Mouse (Mus musculus): ENCODE data around the gene Crtc3.

Crtc3 gene

GRCm38 (mm10) chr7:80639981-80640380 lies 48.7 kb downstream of the Crtc3 start:
- no peak for DNase-seq (ENCODE audit: low spot score)

DNA sequence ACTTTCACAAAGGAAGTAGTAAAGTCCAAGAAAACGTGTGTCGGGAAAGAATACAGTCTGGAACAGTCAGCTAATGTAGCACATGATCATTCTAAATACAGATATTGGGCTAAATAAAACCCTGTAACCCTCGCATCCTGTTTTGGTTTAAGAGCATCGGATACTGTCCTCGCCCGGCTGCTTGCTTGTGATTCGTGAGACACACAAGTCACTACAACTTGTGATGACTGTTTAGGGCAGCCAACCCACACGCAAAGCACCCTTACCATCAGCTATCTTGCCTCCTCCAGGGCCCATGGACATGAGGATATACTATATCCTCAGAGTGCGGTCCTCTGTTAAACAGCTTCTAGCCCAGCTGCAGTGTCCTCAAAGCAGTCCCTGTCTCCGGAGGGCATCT lies 50.2 kb downstream of the Crtc3 start:
- DNase-seq (ENCODE audit: low spot score): no peak

GRCm38 (mm10) chr7:80636953-80637800 lies 51.5 kb downstream of the Crtc3 start:
- no peak for DNase-seq (ENCODE audit: low spot score)

DNA sequence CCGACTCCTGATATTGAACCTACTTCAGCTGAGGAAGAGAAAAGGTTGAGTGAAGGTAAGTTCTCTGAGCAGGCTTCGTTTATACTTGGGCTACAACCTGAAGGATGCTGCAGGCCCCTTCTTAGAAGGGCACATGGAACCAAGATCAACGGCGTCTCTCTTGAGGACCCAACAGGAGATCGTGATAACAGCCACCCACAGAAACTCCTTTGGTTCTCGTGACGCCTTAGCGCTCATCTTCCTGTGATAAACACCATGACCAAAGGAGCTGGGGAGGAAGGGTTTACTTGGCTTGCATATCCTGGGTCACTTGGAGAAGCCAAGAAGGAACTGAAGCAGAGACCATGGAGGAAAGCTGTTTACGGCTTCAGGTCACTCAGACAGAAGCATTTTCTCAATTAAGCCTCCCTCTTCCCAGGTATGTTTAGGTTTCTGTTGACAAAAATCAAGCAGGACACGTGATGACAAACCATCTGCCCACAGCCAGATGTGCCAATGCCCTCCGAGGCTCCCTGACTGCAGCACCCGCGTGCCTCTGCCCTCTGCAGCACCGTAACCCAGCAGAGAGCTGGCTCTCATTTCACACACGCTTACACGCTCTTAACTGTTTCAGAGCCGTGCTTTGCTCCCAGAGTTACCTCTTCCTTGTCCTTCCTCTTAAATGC lies 52.3 kb downstream of the Crtc3 start:
- peak; percentile 22 for DNase-seq (ENCODE audit: low spot score)

GRCm38 (mm10) chr7:80635866-80636265 lies 52.8 kb downstream of the Crtc3 start:
- DNase-seq (ENCODE audit: low spot score): no peak

DNA sequence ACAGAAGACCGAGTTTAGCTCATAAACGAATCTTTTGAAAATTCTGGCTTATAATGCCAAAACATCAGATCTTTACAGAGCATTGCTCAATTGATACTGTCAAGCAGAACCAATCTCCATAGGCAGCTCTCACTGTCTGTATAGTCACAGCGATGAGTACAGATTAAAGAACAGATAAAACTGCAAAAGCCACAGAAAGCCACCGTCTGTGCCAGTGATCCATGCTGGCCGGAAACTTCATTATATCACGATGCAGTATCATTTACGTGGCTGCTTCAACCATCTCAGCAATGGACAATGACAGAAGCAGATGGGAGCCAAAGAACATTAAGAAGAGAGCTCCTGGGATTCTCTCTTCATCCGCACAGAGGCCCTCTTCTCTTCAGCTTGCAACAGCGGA lies 53.9 kb downstream of the Crtc3 start:
- DNase-seq (ENCODE audit: low spot score): no peak

GRCm38 (mm10) chr7:80633635-80634034 lies 55.0 kb downstream of the Crtc3 start:
- no peak for DNase-seq (ENCODE audit: low spot score)

DNA sequence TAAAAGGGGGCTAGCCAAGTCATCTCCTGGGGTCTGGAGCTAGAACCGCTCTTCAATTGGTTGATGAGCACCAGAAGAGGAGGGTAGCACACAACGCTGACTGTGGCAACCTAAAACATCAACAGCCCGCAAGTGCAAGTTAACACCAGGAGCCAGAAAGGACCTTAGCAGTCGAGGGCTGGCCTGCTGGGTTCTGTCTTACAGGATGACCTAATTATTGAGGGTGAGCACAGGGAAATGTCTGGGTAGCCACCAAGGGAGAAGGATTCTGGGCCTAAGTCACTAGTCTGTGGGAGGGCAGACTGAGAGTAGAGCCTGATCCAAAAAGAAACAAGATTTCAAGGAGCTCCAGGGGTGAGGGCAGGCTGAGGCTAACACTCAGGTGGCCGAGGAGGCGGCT lies 56.7 kb downstream of the Crtc3 start:
- DNase-seq (ENCODE audit: low spot score): no peak

DNA sequence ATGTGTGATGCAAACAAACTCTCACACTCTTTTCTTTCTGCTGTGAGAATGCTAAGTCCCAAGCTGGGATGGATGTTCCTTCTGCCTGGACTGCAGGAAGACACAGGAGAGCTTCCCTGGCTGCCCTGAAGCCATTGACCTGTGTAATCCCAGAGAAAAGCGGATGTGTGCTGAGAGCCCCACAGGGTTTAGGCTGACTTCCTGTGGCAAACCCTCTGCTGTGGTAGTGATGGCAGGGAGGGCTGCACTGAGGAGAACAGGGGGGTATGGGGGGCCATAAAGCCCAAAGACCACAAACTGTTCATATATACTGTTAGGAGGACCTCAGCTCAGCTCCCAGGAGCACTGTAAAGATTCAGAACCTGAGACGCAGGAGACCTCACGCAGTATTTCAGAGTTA lies 57.3 kb downstream of the Crtc3 start:
- no peak for DNase-seq (ENCODE audit: low spot score)

GRCm38 (mm10) chr7:80629369-80629768 lies 59.3 kb downstream of the Crtc3 start:
- no peak for DNase-seq (ENCODE audit: low spot score)

- DNase-seq (ENCODE audit: low spot score): peak; percentile 20
Measured at GRCm38 (mm10) chr7:80628708-80629183, 59.9 kb downstream of the Crtc3 start.

DNA sequence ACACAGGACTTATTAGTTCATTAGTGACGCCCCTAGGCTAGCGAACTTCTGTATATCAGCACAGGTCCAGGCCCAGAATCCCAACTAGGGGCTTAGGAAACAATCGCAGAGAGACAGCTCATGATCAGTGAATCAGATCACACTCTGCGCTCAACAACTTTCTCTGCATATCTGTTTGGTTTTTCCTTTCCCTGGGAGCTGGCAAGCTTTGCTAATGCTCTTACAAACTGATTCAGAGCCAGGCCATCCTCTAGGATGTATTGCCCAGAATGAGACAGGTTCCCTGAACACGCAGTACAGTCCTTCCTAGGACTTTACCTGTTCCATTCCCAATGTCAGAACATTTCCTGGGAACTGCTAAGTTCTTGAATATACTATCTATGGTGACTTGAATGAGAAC lies 61.7 kb downstream of the Crtc3 start:
- no peak for DNase-seq (ENCODE audit: low spot score)

DNA sequence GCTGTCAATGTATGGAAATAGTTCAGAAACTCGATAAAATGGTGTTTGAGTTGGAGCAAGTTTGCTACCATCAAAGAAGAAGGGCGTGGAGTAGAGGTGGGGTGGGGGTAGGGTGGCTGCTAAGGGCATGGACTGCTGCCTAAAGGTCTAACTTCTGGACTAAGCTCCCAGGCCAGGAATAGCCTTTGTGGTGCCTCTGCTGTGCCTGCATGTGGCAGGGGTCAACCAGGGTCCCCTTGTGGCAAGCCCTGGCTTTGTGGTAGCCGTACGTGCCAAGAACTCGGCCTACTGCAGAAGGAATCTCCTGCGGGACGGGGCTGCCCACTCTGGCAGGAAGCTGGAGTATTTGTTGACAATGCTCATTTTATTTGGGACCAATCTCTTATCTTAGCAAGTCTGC lies 62.8 kb downstream of the Crtc3 start:
- DNase-seq (ENCODE audit: low spot score): no peak

DNA sequence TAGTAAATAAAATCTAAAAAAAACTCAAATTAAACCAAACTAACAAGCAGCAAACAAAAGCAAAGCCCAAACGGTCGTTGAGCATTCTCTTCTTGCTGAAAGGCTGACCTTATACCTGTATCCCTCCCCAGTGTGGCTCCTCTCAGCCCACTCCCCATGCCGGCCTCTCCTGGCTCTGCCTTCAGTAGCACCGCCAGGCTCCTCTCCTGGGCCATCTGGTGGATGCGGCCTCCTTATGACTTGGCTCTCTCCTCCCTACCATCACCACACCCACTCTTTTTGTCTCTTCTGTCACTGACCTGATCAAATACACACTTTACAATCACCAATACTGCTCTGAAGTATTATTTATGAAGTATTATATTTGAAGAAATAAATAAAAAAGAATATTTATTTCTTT lies 65.4 kb downstream of the Crtc3 start:
- DNase-seq (ENCODE audit: low spot score): no peak

DNA sequence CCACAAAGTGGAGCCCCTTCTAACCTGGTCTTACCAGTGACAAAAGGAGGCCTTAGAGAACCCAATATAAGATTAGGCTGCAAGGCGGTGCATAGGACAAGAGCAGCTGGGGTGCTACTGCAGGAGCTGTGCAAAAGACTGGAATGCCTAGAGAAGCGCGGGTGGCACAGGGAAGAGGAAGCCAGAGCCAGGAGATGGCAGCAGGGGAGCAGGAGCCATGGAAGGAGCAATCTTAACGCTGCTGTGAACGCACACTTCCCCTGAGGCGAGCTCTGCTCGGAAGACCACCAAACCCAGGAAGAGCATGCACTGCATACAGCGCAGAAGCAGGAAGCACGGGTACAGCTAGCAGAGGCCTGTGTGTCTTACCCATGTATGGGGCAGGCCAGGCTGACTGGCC lies 72.6 kb downstream of the Crtc3 start:
- DNase-seq (ENCODE audit: low spot score): no peak

DNA sequence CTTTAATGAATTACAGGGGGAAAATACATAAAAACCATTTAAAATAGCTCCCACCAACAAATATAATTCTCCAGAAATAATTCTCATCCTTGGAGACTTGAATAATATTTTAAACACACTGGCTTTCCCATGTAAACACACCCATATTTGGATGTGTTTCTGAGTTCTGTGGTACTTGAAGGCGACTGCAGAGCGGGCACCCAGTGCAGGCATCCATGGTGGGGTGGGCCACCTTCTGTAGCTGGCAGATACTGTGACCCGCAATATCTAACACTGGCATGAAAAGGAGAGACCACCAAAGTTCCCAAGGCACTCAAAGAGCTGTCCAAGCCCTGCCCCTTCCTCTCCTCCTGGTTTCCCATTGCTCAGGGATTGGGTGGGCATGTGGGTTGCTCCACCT lies 74.6 kb downstream of the Crtc3 start:
- DNase-seq (ENCODE audit: low spot score): no peak

DNA sequence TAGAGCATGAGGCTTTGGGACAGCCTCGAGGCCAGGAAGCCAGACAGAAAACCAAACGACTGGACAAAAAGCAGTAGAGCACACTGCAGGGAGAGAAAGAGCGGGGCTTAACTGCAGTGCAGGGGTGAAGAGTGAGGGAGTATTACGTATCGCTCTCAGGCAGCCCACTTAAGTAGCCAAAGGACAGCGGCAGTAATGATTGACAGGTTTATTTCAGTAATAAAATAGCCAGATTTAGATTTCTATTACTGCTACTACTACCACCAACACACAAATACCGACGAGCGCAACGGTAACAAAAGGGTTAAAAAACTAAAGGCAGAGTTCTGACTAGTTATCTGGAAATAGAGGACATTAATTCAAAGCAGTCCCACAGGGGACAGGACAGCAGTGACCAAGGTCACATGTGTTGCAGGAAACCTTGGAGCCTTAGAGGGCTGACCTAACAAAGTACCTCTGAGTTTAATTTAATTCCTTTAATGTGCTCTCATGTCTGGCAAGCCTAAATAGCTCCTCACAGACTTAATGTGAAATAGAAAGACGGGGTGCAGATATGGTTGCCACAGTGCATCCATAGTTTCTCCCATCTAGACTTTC lies 76.4 kb downstream of the Crtc3 start:
- DNase-seq (ENCODE audit: low spot score): no peak

GRCm38 (mm10) chr7:80611646-80612045 lies 77.0 kb downstream of the Crtc3 start:
- DNase-seq (ENCODE audit: low spot score): no peak

DNA sequence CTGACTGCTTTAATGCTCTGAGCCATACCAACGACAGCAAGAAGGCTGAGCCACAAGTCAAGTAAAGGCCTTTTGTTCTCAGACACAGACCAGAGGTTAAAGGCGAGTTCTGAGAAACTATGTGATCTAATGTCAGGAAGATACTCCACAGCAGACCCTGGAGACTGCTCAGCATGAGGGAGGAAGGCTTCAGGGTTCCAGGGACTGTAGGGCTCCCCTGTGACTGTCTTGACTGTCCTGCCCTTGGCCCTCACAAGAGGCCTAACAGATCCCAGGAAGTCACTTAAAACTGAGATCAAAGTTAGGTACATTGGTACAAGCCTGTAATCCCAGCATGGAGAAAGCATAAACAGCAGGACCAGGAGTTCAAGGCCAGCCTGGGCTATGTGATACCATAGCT lies 81.2 kb downstream of the Crtc3 start:
- no peak for DNase-seq (ENCODE audit: low spot score)

GRCm38 (mm10) chr7:80606435-80606834 lies 82.2 kb downstream of the Crtc3 start:
- no peak for DNase-seq (ENCODE audit: low spot score)

- DNase-seq (ENCODE audit: low spot score): no peak
Measured at GRCm38 (mm10) chr7:80605557-80605930, 83.1 kb downstream of the Crtc3 start.

GRCm38 (mm10) chr7:80604908-80605556 lies 83.6 kb downstream of the Crtc3 start:
- DNase-seq (ENCODE audit: low spot score): no peak

DNA sequence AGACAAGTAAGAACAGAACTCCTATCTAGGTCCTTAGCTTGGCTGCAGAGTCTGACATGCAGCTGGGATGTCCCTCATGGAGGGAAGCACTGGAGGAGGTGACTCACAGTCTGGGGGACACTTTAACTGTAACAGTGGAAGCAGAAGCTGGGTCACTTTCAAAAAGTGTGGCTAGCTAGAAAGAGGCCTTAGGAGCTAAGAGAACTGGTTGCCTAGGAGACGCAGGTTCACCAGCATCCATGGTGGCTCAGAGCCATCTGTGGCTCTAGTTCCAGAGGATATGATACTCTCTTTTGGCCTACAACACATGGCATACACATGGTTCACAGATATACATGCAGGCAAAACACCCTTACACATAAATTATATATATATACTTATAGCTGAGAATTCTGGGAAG lies 86.1 kb downstream of the Crtc3 start:
- no peak for DNase-seq (ENCODE audit: low spot score)

Data from c-Kit-positive CD71-positive TER-119-positive erythroid progenitor cells, embryonic 14.5 days (primary cell).